Mouse (Mus musculus) heart, embryonic 11.5 days (tissue): Measurements from ENCODE around the gene Adap2. TPM values are rescaled to one million over a fixed set of nuclear protein-coding genes. Genes with fewer than 3 reads are reported as not detected.

ENCODE experiments used
- ATAC-seq: fragments of 200-750 bp; cut with Nextera tagmentation; replicated peaks from 2 replicates; pipeline ENCODE4 v1.8.0; 2017; ENCODE audit warnings: moderate library complexity; ENCODE audit not compliant: insufficient number of reproducible peaks, low FRiP score, low TSS enrichment
- H3K27ac ChIP-seq: fragments of 300-500 bp; sonication (generic); 2 replicates; pipeline ENCODE4 v1.5.1; 2014; ENCODE audit warnings: mild to moderate bottlenecking, low read depth, low read length
- H3K27me3 ChIP-seq: fragments of 300-500 bp; sonication (generic); 2 replicates; pipeline ENCODE4 v1.6.1; 2014; ENCODE audit warnings: mild to moderate bottlenecking, low read length, mixed read lengths; ENCODE audit not compliant: control insufficient read depth, insufficient read depth
- H3K36me3 ChIP-seq: fragments of 300-500 bp; sonication (generic); 2 replicates; pipeline ENCODE4 v1.6.1; 2014; ENCODE audit warnings: mild to moderate bottlenecking, low read length, moderate library complexity, mixed read lengths; ENCODE audit not compliant: control insufficient read depth, insufficient read depth
- H3K4me1 ChIP-seq: fragments of 300-500 bp; sonication (generic); 2 replicates; pipeline ENCODE4 v1.6.1; 2014; ENCODE audit warnings: low read length; ENCODE audit not compliant: control insufficient read depth, insufficient read depth
- H3K4me2 ChIP-seq: fragments of 300-500 bp; sonication (generic); 2 replicates; pipeline ENCODE4 v1.6.1; 2014; ENCODE audit warnings: mild to moderate bottlenecking, moderate library complexity
- H3K4me3 ChIP-seq: fragments of 300-500 bp; sonication (generic); 2 replicates; pipeline ENCODE4 v1.5.1; 2014; ENCODE audit warnings: low read depth, low read length
- H3K9ac ChIP-seq: fragments of 300-500 bp; sonication (generic); 2 replicates; pipeline ENCODE4 v1.6.1; 2014; ENCODE audit warnings: mild to moderate bottlenecking, low read depth, low read length, moderate library complexity
- H3K9me3 ChIP-seq: fragments of 300-500 bp; sonication (generic); replicated peaks from 2 replicates; pipeline ENCODE4 v1.6.1; 2016; ENCODE audit warnings: low read length; ENCODE audit not compliant: control insufficient read depth
- WGBS: fragments of 180-500 bp; shearing (Covaris S2); extraction: QIAGEN DNeasy Blood & Tissue Kit; methylation state at CpG from one replicate; pipeline ENCODE4 v1.1.7; 2014; ENCODE audit not compliant: insufficient replicate concordance; 5-methylcytosine and 5-hydroxymethylcytosine counted together
- polyA plus RNA-seq: library from polyadenylated mRNA; unstranded; fragments of >200 nt; fragmentation: Nextera tagmentation; extraction: Ambion mirVana; gene quantifications from 2 replicates; pipeline ENCODE4 v1.2.1, GENCODE M21; 2014

Adap2 gene
- polyA plus RNA-seq = 0.39 and 0.73 TPM in 2 replicates

DNA sequence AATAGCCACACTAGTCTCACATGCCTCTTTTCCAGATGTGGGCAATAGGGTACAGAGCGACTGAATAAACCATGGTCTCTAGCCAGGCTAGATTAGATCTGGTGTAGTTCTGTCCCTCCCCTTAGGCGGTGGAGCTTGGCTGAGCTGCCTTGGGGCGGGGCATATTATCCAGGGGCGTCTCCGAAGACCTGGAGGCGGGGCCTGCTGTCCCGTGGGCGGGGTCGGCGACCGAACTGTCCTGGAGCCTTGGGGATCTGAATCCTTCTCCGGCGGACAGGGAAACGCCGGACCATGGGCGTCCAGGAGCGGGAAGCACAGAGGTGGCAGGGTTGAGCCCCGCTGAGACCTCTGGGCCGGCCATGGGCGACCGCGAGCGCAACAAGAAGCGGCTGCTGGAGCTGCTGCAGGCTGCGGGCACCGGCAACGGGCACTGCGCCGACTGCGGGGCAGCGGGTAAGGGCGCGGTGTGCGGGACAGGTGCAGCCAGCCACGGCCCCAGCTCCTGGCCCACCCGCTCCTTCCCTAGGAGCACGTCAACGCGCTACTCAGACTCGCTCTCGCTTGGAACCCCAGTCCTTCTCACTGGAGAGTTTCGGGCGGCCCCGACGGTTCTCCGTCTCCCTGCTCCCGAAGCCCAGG, at the start of gene Adap2:
Gene Adap2, plus strand, starts transcription at position 249 of the 639 bp plus-strand sequence.
- Histone ChIP-seq H3K9me3 (no peaks in the 10 kb centered on the region), H3K4me2 (peak within 1 kb of the TSS; percentile 81), H3K9ac (peak within 1 kb of the TSS; percentile 36; the same call in 1 of the 2 replicates), H3K4me1 (peaks cover 2% of the 10 kb centered on the region; the same call in 1 of the 2 replicates), H3K4me3 (peak within 1 kb of the TSS; percentile 57), H3K27me3 (peaks cover 43% of the 10 kb centered on the region), H3K27ac (no peak within 1 kb of the TSS), H3K36me3 (no peaks in the 10 kb centered on the region)
- ATAC-seq = peak; percentile 88
- WGBS = 3% methylated on average over 47 of the region's 47 CpGs

DNA sequence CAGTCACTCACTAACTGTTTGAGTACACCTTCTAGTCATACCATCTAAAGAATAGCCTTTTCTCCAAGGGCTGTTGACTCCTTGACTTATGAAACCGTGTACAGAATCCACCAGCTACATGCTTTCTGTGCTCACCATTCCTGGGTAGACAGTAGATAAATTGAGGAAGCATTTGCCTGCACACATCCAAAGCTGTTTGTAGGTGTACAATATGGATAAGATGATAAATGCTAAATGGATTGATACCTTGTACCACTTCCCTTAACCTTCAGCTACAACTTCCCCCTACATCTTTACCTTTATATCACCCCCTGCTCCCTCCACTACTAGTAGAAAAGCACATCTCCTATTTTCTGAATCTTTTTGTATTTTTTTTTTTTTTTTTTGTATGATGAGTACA, 49.5 kb upstream of the Adap2 start:
- Histone ChIP-seq H3K9me3 (no peaks in the 10 kb centered on the region), H3K4me3 (no peak overlapping the region), H3K9ac (no peak overlapping the region), H3K27me3 (no peaks in the 10 kb centered on the region), H3K4me2 (no peak overlapping the region), H3K4me1 (no peaks in the 10 kb centered on the region), H3K27ac (no peak overlapping the region), H3K36me3 (peaks cover 6% of the 10 kb centered on the region; the same call in 1 of the 2 replicates)
- no peak for ATAC-seq
- WGBS = 84% methylated on average over 1 of the region's 1 CpGs

DNA sequence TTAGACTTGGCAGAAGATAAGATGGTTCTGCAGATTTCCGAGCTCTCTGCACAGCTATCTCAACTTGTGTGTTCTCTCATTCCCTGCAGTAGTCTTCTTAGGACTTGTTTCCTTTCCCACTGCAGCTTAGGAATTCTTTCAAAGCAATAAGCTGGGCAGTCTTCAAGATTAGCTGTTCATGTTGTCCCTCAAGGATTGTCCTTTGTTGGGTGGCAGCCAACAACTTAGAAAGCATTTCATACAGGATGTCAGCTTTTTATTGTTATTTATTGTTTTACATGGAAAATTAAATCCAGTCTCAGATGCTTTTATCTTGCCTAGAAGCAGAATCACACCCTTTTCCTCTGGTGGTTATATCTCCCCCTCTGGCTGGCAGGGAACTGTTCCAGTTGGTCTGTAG, 37.5 kb upstream of the Adap2 start:
- no peaks in the 10 kb centered on the region for H3K9me3 ChIP-seq
- WGBS = 70% methylated on average over 1 of the region's 1 CpGs
- no peaks in the 10 kb centered on the region for H3K4me1 ChIP-seq
- no peak for ATAC-seq
- no peak overlapping the region for H3K4me3 ChIP-seq
- peaks cover 21% of the 10 kb centered on the region for H3K36me3 ChIP-seq
- no peaks in the 10 kb centered on the region for H3K27me3 ChIP-seq
- H3K4me2 ChIP-seq = no peak overlapping the region
- H3K9ac ChIP-seq = no peak overlapping the region
- no peak overlapping the region for H3K27ac ChIP-seq

DNA sequence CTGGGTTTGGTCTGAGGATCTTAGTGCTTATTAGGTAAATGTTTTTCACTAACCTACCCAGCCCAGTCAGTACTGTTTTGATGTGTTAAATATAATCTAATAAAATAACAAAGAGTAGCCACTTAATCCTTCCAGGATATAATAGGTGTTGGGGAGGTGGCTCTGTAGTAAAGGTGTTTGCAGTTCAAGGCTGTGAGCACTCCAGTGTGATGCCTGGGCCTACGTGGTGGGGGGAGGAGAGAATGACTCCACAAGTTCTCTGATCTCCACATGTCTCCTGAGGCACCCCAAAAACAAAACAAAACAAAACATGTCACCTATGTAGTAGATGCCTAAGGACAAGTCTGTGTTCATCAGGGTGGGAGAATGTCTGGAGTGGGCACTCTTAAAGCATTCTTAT, 21.9 kb upstream of the Adap2 start:
- no peak overlapping the region for H3K27ac ChIP-seq
- no peak overlapping the region for H3K4me2 ChIP-seq
- H3K4me1 ChIP-seq = no peaks in the 10 kb centered on the region
- peaks cover 19% of the 10 kb centered on the region for H3K36me3 ChIP-seq
- no peaks in the 10 kb centered on the region for H3K9me3 ChIP-seq
- no peaks in the 10 kb centered on the region for H3K27me3 ChIP-seq
- no peak overlapping the region for H3K9ac ChIP-seq
- 74% methylated on average over 1 of the region's 1 CpGs for WGBS
- no peak for ATAC-seq
- H3K4me3 ChIP-seq = no peak overlapping the region

DNA sequence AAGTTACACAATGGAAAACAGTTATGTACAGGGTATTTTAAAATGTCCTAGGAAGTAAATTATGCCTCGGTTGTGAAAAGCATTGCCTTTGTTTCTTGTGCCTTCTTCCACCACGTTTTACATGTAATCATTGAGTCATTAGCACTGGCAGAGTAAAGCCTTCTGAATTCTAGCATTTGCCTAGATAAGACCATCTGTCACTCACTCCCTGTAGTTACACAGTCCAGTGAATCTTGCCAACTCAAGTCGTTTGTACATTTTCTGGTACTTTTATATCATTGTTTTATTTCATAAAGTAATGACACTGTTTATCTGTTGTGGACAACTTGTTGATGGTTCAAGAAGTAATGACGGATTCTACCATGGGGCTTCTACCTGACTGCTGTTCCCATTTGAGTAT, 19.2 kb upstream of the Adap2 start:
- no peak overlapping the region for H3K27ac ChIP-seq
- peaks cover 20% of the 10 kb centered on the region for H3K36me3 ChIP-seq
- 64% methylated on average over 4 of the region's 4 CpGs for WGBS
- H3K4me3 ChIP-seq = no peak overlapping the region
- no peaks in the 10 kb centered on the region for H3K4me1 ChIP-seq
- no peak overlapping the region for H3K9ac ChIP-seq
- no peak overlapping the region for H3K4me2 ChIP-seq
- ATAC-seq = no peak
- no peaks in the 10 kb centered on the region for H3K27me3 ChIP-seq
- no peaks in the 10 kb centered on the region for H3K9me3 ChIP-seq

DNA sequence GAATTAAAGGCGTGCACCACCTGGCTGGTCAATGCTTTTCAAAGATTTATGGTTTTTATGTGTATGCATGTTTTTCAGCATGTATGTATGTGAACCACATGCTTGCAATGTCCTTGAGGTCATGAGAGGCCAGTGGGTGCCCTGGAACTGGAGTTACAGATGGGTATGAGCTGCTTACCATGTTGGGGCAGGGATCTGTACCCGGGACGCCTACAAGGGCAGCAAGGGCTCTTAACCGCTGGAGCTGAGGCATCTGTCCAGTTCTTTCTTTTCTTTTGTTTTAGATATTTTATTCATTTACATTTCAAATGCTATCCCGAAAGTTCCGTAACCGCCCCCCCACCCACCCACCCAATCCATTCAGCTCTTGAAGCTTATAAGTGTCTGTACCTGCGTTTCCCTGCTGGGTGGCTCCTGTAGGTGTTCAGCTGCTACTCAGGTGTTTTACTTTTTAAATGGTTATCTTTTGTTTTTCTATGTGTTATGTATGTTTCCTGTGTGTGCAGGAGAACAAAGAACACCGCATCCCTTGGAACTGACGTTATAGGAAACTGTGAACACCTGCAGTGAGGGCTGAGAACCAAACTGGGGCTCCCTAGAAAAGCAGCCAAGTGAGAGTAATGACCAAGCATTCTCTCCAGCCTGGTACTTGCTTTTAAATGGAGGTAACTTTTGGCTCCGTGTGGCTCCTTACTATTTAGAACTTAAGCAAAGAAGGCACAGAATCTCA, 17.8 kb upstream of the Adap2 start:
- Histone ChIP-seq H3K9me3 (no peaks in the 10 kb centered on the region), H3K27ac (no peak overlapping the region), H3K4me1 (no peaks in the 10 kb centered on the region), H3K4me3 (no peak overlapping the region), H3K36me3 (peaks cover 20% of the 10 kb centered on the region), H3K27me3 (no peaks in the 10 kb centered on the region), H3K9ac (no peak overlapping the region), H3K4me2 (no peak overlapping the region)
- ATAC-seq = no peak
- WGBS = 91% methylated on average over 11 of the region's 11 CpGs

DNA sequence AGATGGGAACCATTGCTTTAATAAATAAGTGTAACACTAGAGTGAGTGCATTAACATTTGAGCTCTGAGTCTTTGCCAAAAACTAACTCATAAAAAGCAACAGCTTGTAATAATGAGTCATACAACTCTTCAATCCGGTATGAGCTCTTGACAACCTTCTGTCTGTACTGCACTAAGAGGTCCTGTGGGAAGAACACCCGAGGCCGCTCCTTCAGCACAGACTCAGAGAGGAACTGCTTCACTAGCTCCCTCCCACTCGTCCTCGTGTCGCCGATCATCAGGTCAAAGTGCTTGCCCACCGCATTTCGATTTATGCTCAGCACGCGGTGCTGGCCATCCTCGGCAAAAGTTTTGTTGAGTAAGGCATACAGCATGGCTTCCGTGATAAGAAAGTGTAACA, 17.1 kb upstream of the Adap2 start:
- Histone ChIP-seq H3K4me2 (no peak overlapping the region), H3K36me3 (peaks cover 20% of the 10 kb centered on the region), H3K4me3 (no peak overlapping the region)

DNA sequence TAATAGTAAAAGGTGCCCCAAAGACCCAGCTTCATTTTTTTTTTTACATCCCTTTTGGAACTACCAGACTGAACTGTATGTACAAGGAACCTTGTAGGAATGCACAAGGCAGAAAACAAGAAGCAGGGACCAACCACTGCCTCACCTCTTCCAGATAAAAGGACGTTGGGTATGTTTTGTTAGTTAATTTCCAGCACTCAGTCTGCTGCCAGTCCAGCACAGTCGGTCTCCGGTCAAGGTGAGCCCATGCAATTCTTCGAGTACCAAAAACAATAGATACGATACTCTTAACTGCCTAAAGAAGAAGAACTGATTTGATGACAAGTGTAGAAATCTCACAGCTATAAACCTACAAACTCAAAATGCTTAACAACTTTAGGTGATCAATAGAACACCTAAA, 16.1 kb upstream of the Adap2 start:
- ATAC-seq = no peak
- 89% methylated on average over 5 of the region's 5 CpGs for WGBS
- no peaks in the 10 kb centered on the region for H3K27me3 ChIP-seq
- H3K4me1 ChIP-seq = 0 out of 2 replicates have a peak, but pooled peaks cover under 1% of the 10 kb centered on the region
- no peak overlapping the region for H3K4me3 ChIP-seq
- H3K9ac ChIP-seq = no peak overlapping the region
- H3K9me3 ChIP-seq = no peaks in the 10 kb centered on the region
- peaks cover 15% of the 10 kb centered on the region for H3K36me3 ChIP-seq
- no peak overlapping the region for H3K27ac ChIP-seq
- no peak overlapping the region for H3K4me2 ChIP-seq

More for the DNA sequence above, 17.1 kb upstream of the Adap2 start:
- ATAC-seq = no peak
- no peaks in the 10 kb centered on the region for H3K27me3 ChIP-seq
- whole genome bisulfite sequencing = 90% methylated on average over 13 of the region's 13 CpGs
- H3K27ac ChIP-seq = no peak overlapping the region
- H3K9me3 ChIP-seq = no peaks in the 10 kb centered on the region
- H3K4me1 ChIP-seq = no peaks in the 10 kb centered on the region
- no peak overlapping the region for H3K9ac ChIP-seq
